Mouse (Mus musculus) kidney, adult 10 weeks (tissue): Measurements from ENCODE around the gene Fbxo33. TPM values are rescaled to one million over a fixed set of nuclear protein-coding genes. Genes with fewer than 3 reads are reported as not detected.

ENCODE experiments used
- polyA plus RNA-seq: library from polyadenylated mRNA; stranded (reverse); fragments of 350-450 nt; fragmentation: Illumina TruSeq; extraction: RNeasy Lipid Tissue Mini Kit (QIAGEN cat#74804); gene quantifications from one replicate; pipeline ENCODE4 v1.2.3, GENCODE M21; 2014; ENCODE audit warnings: low read depth, low replicate concordance

Gene Fbxo33
- 41.4 TPM for polyA plus RNA-seq

GRCm38 (mm10) chr12:59219325-59220225, at the start of gene Fbxo33:
Fbxo33 (minus strand) TSS chr12:59219725.

Other genes with a start within 250 kb of the Fbxo33 start
- gene Sec23a, start 207.7 kb downstream of the Fbxo33 start, polyA plus RNA-seq = 36.1 TPM
- gene Gemin2, start 206.3 kb downstream of the Fbxo33 start, polyA plus RNA-seq = 16.0 TPM
- gene Trappc6b, start 158.3 kb downstream of the Fbxo33 start, polyA plus RNA-seq = 384 TPM
- 57.0 TPM for gene Pnn, start 152.8 kb downstream of the Fbxo33 start, polyA plus RNA-seq
- 580 TPM for gene Mia2, start 123.9 kb downstream of the Fbxo33 start, polyA plus RNA-seq